Mouse (Mus musculus) frontal cortex, postnatal 36 days (tissue): ENCODE data around the gene Gm28035.
A peak's percentile ranks its signal among the peaks of the same experiment; 100 is the strongest.

Experiments
- DNase-seq, 2 experiments: peaks; one replicate each; pipeline ENCODE4 v3.0.0; 2022; ENCODE audit warnings: low spot score in 2 of 2

Gene Gm28035

GRCm38 (mm10) chr2:30306087-30306486 is 65.7 kb downstream of the Gm28035 start:
- no peak for DNase-seq

GRCm38 (mm10) chr2:30309351-30309750 is 69.0 kb downstream of the Gm28035 start:
- no peak for DNase-seq

GRCm38 (mm10) chr2:30311481-30311880 is 71.1 kb downstream of the Gm28035 start:
- peak in 1 of 2 experiments; percentile 16 for DNase-seq

GRCm38 (mm10) chr2:30316136-30316535 is 75.8 kb downstream of the Gm28035 start:
- DNase-seq = no peak

- no peak for DNase-seq
Observed at GRCm38 (mm10) chr2:30316955-30317354, 76.6 kb downstream of the Gm28035 start.

GRCm38 (mm10) chr2:30319260-30319659 is 78.9 kb downstream of the Gm28035 start:
- no peak for DNase-seq

- DNase-seq = no peak
Observed at GRCm38 (mm10) chr2:30323111-30323510, 82.7 kb downstream of the Gm28035 start.

GRCm38 (mm10) chr2:30325296-30325695 is 84.9 kb downstream of the Gm28035 start:
- no peak for DNase-seq

GRCm38 (mm10) chr2:30327276-30327675 is 86.9 kb downstream of the Gm28035 start:
- no peak for DNase-seq

- no peak for DNase-seq
Observed at GRCm38 (mm10) chr2:30328791-30329190, 88.4 kb downstream of the Gm28035 start.
